Mouse (Mus musculus) midbrain, postnatal 0 days (tissue): Measurements from ENCODE around the gene Ifne. TPM values are rescaled to one million over a fixed set of nuclear protein-coding genes. Genes with fewer than 3 reads are reported as not detected.
A peak's percentile ranks its signal among the peaks of the same experiment; 100 is the strongest.

Source experiments
- ATAC-seq: fragments of 200-750 bp; cut with Nextera tagmentation; 2 replicates; pipeline ENCODE4 v1.8.0; 2017; ENCODE audit warnings: moderate number of reproducible peaks, mild to moderate bottlenecking, moderate TSS enrichment, moderate library complexity; ENCODE audit not compliant: low FRiP score
- DNase-seq: peaks from one replicate; pipeline ENCODE4 v3.0.0-alpha.2; 2015; ENCODE audit warnings: low spot score
- H3K27ac ChIP-seq: fragments of 300-500 bp; sonication (generic); 2 replicates; pipeline ENCODE4 v1.5.1; 2014; ENCODE audit warnings: low read depth, mild to moderate bottlenecking, low read length, mixed read lengths
- H3K27me3 ChIP-seq: fragments of 300-500 bp; sonication (generic); 2 replicates; pipeline ENCODE4 v1.6.1; 2014; ENCODE audit warnings: low read length, control low read depth, mixed read lengths; ENCODE audit not compliant: insufficient read depth
- H3K36me3 ChIP-seq: fragments of 300-500 bp; sonication (generic); 2 replicates; pipeline ENCODE4 v1.6.1; 2014; ENCODE audit warnings: low read length, control low read depth, mixed read lengths; ENCODE audit not compliant: insufficient read depth
- H3K4me1 ChIP-seq: fragments of 300-500 bp; sonication (generic); 2 replicates; pipeline ENCODE4 v1.6.1; 2014; ENCODE audit warnings: mild to moderate bottlenecking, control low read depth, antibody characterized with exemption, low read length, mixed read lengths; ENCODE audit not compliant: insufficient read depth
- H3K4me2 ChIP-seq: fragments of 300-500 bp; sonication (generic); 2 replicates; pipeline ENCODE4 v1.6.1; 2014; ENCODE audit warnings: low read depth, mild to moderate bottlenecking, low read length, mixed read lengths; ENCODE audit not compliant: poor library complexity, severe bottlenecking
- H3K4me3 ChIP-seq: fragments of 300-500 bp; sonication (generic); 2 replicates; pipeline ENCODE4 v1.5.1; 2014; ENCODE audit warnings: low read depth, mild to moderate bottlenecking, low read length, moderate library complexity
- H3K9ac ChIP-seq: fragments of 300-500 bp; sonication (generic); replicated peaks from 2 replicates; pipeline ENCODE4 v1.6.1; 2014; ENCODE audit warnings: mild to moderate bottlenecking, low read length, moderate library complexity, mixed read lengths; ENCODE audit not compliant: poor library complexity, severe bottlenecking
- H3K9me3 ChIP-seq: fragments of 300-500 bp; sonication (generic); 2 replicates; pipeline ENCODE4 v1.6.1; 2016; ENCODE audit warnings: low read length, control low read depth
- CTCF ChIP-seq: IDR thresholded peaks from 2 replicates; pipeline ENCODE4 v1.5.1; 2016; ENCODE audit warnings: antibody characterized with exemption, mild to moderate bottlenecking
- WGBS: fragments of 180-500 bp; shearing (Covaris S2); extraction: QIAGEN DNeasy Blood & Tissue Kit; methylation state at CpG from one replicate; pipeline ENCODE4 v1.1.7; 2014; 5-methylcytosine and 5-hydroxymethylcytosine counted together
- polyA plus RNA-seq: library from polyadenylated mRNA; unstranded; fragments of >200 nt; fragmentation: Nextera tagmentation; extraction: Ambion mirVana; gene quantifications from 2 replicates; pipeline ENCODE4 v1.2.1, GENCODE M21; 2015
- total RNA-seq: library from RNA; depleted of rRNA; stranded (reverse); fragments of >200 nt; gene quantifications from 2 replicates; pipeline ENCODE4 v1.2.3, GENCODE M21; 2014

The Ifne gene
- total and polyA plus RNA-seq, 2 experiments from 2014 or later, result not detected

DNA sequence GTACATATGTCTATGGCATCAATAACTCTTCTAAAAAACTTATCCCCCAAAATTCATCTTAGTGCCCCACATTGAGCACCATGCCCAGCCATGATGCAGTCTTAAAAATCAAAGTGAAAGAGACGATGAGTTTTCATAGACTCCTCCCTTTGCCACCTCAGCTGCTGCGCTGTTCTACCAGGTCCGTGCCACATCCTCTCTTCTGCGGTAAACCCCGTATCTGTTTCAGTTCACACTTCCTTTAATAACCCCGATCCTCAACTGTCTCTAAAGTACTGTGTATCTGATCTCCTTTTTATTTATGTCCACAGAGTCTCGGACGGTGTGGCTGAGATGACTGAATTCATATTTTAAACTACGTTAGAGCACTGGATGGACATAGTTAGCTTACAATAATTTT is 15.4 kb downstream of the Ifne start:
- no peak for DNase-seq
- H3K27me3 ChIP-seq, result no peaks in the 10 kb centered on the region
- H3K9me3 ChIP-seq, result no peaks in the 10 kb centered on the region
- H3K4me1 ChIP-seq, result no peaks in the 10 kb centered on the region
- no peaks in the 10 kb centered on the region for H3K36me3 ChIP-seq
- no peak overlapping the region for H3K9ac ChIP-seq
- TF ChIP-seq CTCF, result no peak
- H3K4me2 ChIP-seq, result no peak overlapping the region
- no peak for ATAC-seq
- WGBS, result 73% methylated on average over 9 of the region's 9 CpGs
- no peak overlapping the region for H3K4me3 ChIP-seq
- no peak overlapping the region for H3K27ac ChIP-seq

DNA sequence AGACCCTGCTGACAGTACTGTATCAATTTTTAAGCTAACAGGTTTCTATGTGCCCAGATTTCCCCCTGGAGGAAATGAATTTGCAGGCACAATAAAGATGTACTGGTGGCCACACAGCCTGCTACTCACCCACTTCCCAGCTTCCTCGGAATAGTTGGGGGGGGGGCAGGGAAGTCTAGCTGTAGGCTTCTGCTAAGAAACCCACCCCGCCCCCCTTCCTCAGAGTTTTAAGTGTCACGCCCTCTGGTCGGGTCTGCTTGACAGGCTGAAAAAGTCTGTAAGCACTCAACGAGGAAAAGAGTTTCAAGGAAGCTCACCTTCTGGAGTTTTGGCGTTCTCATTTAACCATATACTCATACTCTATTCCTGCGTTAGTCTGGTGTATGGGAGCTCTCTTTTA is 16.7 kb downstream of the Ifne start:
- ATAC-seq, result no peak
- Histone ChIP-seq H3K4me3 (no peak overlapping the region), H3K4me2 (no peak overlapping the region), H3K27me3 (no peaks in the 10 kb centered on the region), H3K9me3 (no peaks in the 10 kb centered on the region), H3K9ac (no peak overlapping the region), H3K36me3 (no peaks in the 10 kb centered on the region), H3K4me1 (no peaks in the 10 kb centered on the region), H3K27ac (no peak overlapping the region)
- WGBS, result 4% methylated on average over 7 of the region's 7 CpGs
- no peak for TF ChIP-seq CTCF
- DNase-seq, result no peak

GRCm38 (mm10) chr4:88859214-88859613 is 20.8 kb downstream of the Ifne start:
- Histone ChIP-seq H3K4me3 (no peak overlapping the region), H3K27ac (no peak overlapping the region), H3K27me3 (no peaks in the 10 kb centered on the region), H3K36me3 (no peaks in the 10 kb centered on the region), H3K4me2 (no peak overlapping the region), H3K4me1 (no peaks in the 10 kb centered on the region), H3K9ac (no peak overlapping the region), H3K9me3 (no peaks in the 10 kb centered on the region)
- TF ChIP-seq CTCF, result no peak
- ATAC-seq, result no peak
- no peak for DNase-seq

DNA sequence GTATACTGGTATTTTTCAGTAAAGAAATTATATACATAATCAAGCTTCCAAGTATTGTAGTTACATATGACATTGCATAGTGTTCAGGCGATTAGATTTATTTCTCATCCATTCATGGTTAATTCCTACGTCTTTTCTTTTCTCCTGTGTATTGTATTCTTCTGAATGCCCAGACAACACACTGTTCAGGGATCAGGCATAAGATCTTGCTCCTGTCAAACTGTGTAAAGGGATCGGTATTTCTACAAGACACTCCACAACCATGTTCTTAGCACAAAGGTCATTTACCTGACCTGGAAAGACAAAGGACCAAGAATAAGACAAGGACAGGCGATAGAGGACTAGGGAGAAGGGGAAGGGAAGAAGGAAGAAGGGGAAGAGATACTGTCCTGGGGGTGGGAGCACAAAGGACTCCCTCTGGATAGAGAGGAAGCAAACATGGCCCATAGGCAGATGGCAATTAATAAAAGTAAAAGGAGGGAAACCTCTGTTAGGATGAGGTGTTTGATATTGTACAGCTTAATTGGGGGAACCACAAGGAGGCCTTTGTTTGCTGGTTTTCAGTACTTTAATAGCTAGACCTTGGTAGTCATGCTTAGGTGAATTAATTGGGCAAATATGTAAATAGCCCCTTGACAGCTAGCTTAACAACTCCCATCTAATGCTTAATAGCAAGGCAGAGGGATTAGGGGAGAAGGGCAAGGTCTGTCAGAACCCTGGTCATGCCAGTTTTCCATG is 28.8 kb downstream of the Ifne start:
- ATAC-seq, result no peak
- Histone ChIP-seq H3K9me3 (no peaks in the 10 kb centered on the region), H3K36me3 (no peaks in the 10 kb centered on the region), H3K4me1 (no peaks in the 10 kb centered on the region), H3K4me3 (no peak overlapping the region), H3K27ac (no peak overlapping the region), H3K27me3 (no peaks in the 10 kb centered on the region), H3K4me2 (no peak overlapping the region), H3K9ac (no peak overlapping the region)
- WGBS, result 28% methylated on average over 4 of the region's 4 CpGs
- DNase-seq, result no peak
- TF ChIP-seq CTCF, result no peak

DNA sequence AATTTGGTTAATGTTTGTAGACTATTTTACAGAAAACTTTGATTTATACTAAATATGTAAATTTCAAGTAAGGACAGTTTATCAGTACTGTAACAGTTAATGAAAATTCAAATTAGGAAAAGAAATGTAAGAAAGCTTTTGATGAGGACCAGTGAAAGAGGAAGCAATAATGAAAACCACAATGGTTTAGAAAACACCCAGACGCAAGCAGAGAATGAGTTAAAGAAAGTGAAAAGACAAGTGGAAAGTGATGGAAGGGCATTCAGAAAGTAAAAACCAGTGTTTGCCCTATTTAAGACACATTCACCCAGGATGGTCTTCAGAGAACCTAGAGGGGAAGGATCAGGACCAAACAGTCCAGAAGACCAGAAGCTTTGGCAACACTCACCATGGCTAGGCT is 30.3 kb downstream of the Ifne start, which contains the start of gene Ifna1:
TSS of gene Ifna1 (plus strand) at position 390 of the 400 bp plus-strand sequence.
- no peak within 1 kb of the TSS for H3K9ac ChIP-seq
- no peak within 1 kb of the TSS for H3K4me3 ChIP-seq
- no peak for TF ChIP-seq CTCF
- no peaks in the 10 kb centered on the region for H3K9me3 ChIP-seq
- ATAC-seq (no peak), DNase-seq (no peak)
- 66% methylated on average over 1 of the region's 1 CpGs for WGBS
- H3K4me1 ChIP-seq, result no peaks in the 10 kb centered on the region
- H3K27ac ChIP-seq, result no peak within 1 kb of the TSS
- H3K27me3 ChIP-seq, result no peaks in the 10 kb centered on the region
- no peak within 1 kb of the TSS for H3K4me2 ChIP-seq
- H3K36me3 ChIP-seq, result no peaks in the 10 kb centered on the region

DNA sequence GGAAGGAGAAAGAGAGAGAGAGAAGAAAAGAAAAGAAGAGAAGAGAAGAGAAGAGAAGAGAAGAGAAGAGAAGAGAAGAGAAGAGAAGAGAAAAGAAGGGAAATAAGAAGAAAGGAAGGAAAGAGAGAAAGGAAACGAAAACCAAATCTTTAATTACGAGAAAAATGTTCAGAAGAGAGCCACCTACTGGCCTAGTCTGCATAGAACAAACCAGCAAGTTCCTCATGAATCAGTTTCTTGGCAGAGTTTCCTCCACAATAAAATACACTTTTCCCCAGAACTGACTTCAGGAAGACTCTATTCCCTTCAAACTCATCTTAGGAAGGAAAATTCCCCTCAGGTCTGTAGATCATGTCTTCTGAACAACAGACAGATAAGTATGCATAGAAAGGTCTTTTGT is 34.7 kb downstream of the Ifne start:
- Histone ChIP-seq H3K36me3 (no peaks in the 10 kb centered on the region), H3K4me1 (no peaks in the 10 kb centered on the region), H3K4me2 (no peak overlapping the region), H3K4me3 (no peak overlapping the region), H3K27me3 (no peaks in the 10 kb centered on the region), H3K9me3 (no peaks in the 10 kb centered on the region), H3K9ac (no peak overlapping the region), H3K27ac (no peak overlapping the region)
- no peak for ATAC-seq
- no peak for DNase-seq
- TF ChIP-seq CTCF, result peak; percentile 42; the same call in 1 of the 2 replicates
- 55% methylated on average over 2 of the region's 2 CpGs for WGBS
